Comparison of ENCODE assay signal across 26 mouse cellular contexts in genomic region chr8:128431082-128431481, GRCm38 (mm10).
DNase-seq lines count a peak whose midpoint lies in the region; ATAC-seq and TF ChIP-seq lines count a peak whose summit lies in the region.
"Had no signal": no experiment of that assay in that cellular context is flagged by ENCODE, and none has a peak within 500 bp of the region (broad histone marks: within the 10 kb centered on the region; RNA-seq: fewer than 3 reads in every experiment).

No protein-coding gene starts in this region.

- no peak overlapping the region for H3K4me3 ChIP-seq in layer of hippocampus, adult 2 months
- H3K4me3 ChIP-seq: forebrain, embryonic 10.5 days; forebrain, embryonic 13.5 days; heart, embryonic 12.5 days; heart, embryonic 15.5 days; hindbrain, embryonic 10.5 days; hindbrain, embryonic 13.5 days; intestine, embryonic 15.5 days had no signal

- DNase-seq in layer of hippocampus, adult 2 months (ENCODE audit: low spot score in 2 of 2) = no peak
- no peak for DNase-seq in layer of hippocampus, adult 9-11 months
- DNase-seq in adrenal gland, postnatal 4 days (ENCODE audit: low spot score in 2 of 2) = no peak
- DNase-seq in urinary bladder, postnatal 4 days (ENCODE audit: low spot score in 2 of 2) = no peak
- DNase-seq: adrenal gland, adult 8-10 months; adrenal gland, postnatal 25 days; cerebellum, adult 11-12 months; cerebellum, adult 8-10 months; cerebellum, postnatal 10 days; cerebellum, postnatal 36 days; gastrocnemius, postnatal 10 days; heart, adult 18-20 months; heart, postnatal 10 days; heart, postnatal 36 days had no signal

- 0 out of 2 replicates have a peak, but pooled peaks have one; percentile 22 for ATAC-seq in common myeloid progenitor, adult 5-6 weeks (replicated peaks; ENCODE audit: low read depth, poor library complexity, severe bottlenecking)
- ATAC-seq in megakaryocyte progenitor cell, adult 5-6 weeks (replicated peaks; ENCODE audit: poor library complexity) = peak; percentile 90
- ATAC-seq: activated CD4-positive, CD25-positive, alpha-beta regulatory T cell, adult 4 months; forebrain, embryonic 13.5 days; forebrain, embryonic 16.5 days; hindbrain, embryonic 16.5 days; intestine, embryonic 15.5 days had no signal

- peak overlapping the region; percentile 46; the same call in 1 of the 2 replicates for H3K27ac ChIP-seq in layer of hippocampus, adult 2 months
- H3K27ac ChIP-seq: forebrain, embryonic 10.5 days; forebrain, embryonic 13.5 days; heart, embryonic 15.5 days; hindbrain, embryonic 10.5 days; hindbrain, embryonic 13.5 days; intestine, embryonic 15.5 days had no signal

- TF ChIP-seq CTCF in layer of hippocampus, adult 2 months (conservative IDR thresholded peaks at IDR 0.05) = no peak
